Mouse (Mus musculus): ENCODE measurements at regions not wholly inside any gene's neighbourhood (a gene's known extent, or its start where the extent isn't known, plus 50 kb on each side); places are given as distances from the start of the nearest gene placed in this dataset.

DNA sequence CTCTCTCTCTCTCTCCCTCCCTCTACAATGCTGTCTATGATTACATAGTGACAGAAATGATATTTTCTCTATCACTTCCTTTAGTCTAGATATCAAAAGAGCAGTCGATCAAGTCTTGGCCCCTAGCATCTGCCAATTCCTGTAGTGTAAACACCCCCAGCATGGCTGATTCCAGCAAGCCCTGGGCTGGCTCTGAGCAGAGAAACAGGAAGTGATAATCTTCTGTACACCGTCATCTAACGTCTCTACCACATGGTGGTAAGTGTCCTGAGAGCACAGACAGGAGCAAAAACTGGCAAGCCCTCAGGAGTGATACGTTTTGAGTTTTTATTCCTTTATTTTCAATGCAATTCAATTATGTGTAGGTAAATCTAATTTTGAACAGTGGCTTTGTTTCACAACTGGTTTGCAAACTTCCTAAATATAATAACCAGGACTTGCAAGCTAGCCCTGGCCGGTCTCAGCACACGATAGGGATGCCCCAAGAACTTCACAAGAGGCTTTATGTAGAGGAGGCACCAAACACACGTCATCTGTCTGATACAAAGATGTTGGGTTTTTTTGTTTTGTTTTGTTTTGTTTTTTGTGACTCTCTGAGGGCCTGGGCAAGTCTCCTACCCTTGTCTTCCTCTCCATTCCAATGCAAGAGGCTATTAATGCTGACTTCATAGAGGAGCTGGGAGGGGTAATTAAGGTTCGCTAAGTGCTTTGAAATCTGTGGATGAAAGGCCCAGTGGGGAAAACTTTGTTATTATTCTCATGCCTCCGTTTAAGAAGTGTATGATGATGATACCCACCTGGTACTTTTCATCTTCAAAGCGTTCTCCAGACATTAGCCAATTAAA, 95.7 kb downstream of the E030025P04Rik start:
- TF ChIP-seq EP300 (IDR thresholded peaks at IDR 0.05; ENCODE audit: low read depth) (no peak), CTCF (IDR thresholded peaks at IDR 0.05; ENCODE audit: low read depth) (no peak)
